Mouse (Mus musculus) CH12.LX (cell line): ENCODE measurements at regions not wholly inside any gene's neighbourhood (a gene's known extent, or its start where the extent isn't known, plus 50 kb on each side); places are given as distances from the start of the nearest gene placed in this dataset.

Experiments used
- DNase-seq: peaks from one replicate; pipeline ENCODE4 v3.0.0-alpha.2; 2013; ENCODE audit errors: extremely low read depth
- H3K27ac ChIP-seq: 2 replicates; pipeline ENCODE4 v1.5.1; 2012; ENCODE audit warnings: low read depth, mild to moderate bottlenecking, control low read depth, moderate library complexity; ENCODE audit not compliant: insufficient read depth
- H3K27me3 ChIP-seq: replicated peaks from 2 replicates; pipeline ENCODE3; 2012; ENCODE audit warnings: inconsistent platforms
- H3K36me3 ChIP-seq, 2 experiments: replicated peaks in 1 of 2; 2 replicates each; pipeline versions ENCODE3 to v1.6.1; 2012; ENCODE audit warnings: inconsistent platforms in 1 of 2, low read length in 1 of 2, mild to moderate bottlenecking in 1 of 2, mixed read lengths in 1 of 2, moderate library complexity in 1 of 2; ENCODE audit not compliant: control insufficient read depth in 1 of 2, insufficient read depth in 1 of 2
- H3K4me1 ChIP-seq, 2 experiments: 2 replicates each; pipeline ENCODE4 v1.6.1; 2012; ENCODE audit warnings: inconsistent platforms in 1 of 2, moderate library complexity in 1 of 2; ENCODE audit not compliant: insufficient read depth in 2 of 2, control insufficient read depth in 1 of 2
- H3K4me2 ChIP-seq: 2 replicates; pipeline ENCODE4 v1.6.1; 2012; ENCODE audit warnings: low read depth, mild to moderate bottlenecking, control low read depth; ENCODE audit not compliant: poor library complexity, insufficient read depth, severe bottlenecking
- H3K4me3 ChIP-seq, 3 experiments: fragments of 150-350 bp in 1 of 3; sonication (generic) in 1 of 3; replicated peaks in 1 of 3; 2 replicates each; pipeline versions ENCODE3 to v1.5.1; 2011 to 2012; ENCODE audit warnings: low read depth in 2 of 3, low read length in 2 of 3, mild to moderate bottlenecking in 2 of 3, moderate library complexity in 2 of 3, control low read depth in 1 of 3, improper control_type of control experiment in 1 of 3, inconsistent platforms in 1 of 3, mixed read lengths in 1 of 3; ENCODE audit not compliant: poor library complexity in 1 of 3
- H3K79me2 ChIP-seq: replicated peaks from 2 replicates; pipeline ENCODE4 v1.6.1; 2012; ENCODE audit warnings: mild to moderate bottlenecking, moderate library complexity; ENCODE audit not compliant: control insufficient read depth, poor library complexity, insufficient read depth, severe bottlenecking; ENCODE audit errors: extremely low read depth
- H3K9ac ChIP-seq: 2 replicates; pipeline ENCODE4 v1.6.1; 2012; ENCODE audit warnings: low read depth, mild to moderate bottlenecking, control low read depth, moderate library complexity; ENCODE audit not compliant: insufficient read depth
- H3K9me3 ChIP-seq: replicated peaks from 2 replicates; pipeline ENCODE3; 2012; ENCODE audit warnings: low read length, inconsistent platforms, mixed read lengths
- CHD1 ChIP-seq: IDR thresholded peaks from 2 replicates; pipeline ENCODE4 v1.6.1; 2012; ENCODE audit warnings: low read depth, low read length, improper control_type of control experiment, inconsistent platforms
- CHD2 ChIP-seq: IDR thresholded peaks from 2 replicates; pipeline ENCODE4 v1.6.1; 2011; ENCODE audit warnings: low read length, improper control_type of control experiment
- EP300 ChIP-seq: IDR thresholded peaks from 2 replicates; pipeline ENCODE4 v1.6.1; 2011; ENCODE audit warnings: low read length, improper control_type of control experiment
- GABPA ChIP-seq: IDR thresholded peaks from 2 replicates; pipeline ENCODE4 v1.6.1; 2012; ENCODE audit warnings: low read depth, low read length, improper control_type of control experiment, inconsistent platforms; ENCODE audit not compliant: insufficient replicate concordance
- JUN ChIP-seq: IDR thresholded peaks from 2 replicates; pipeline ENCODE4 v1.6.1; 2011; ENCODE audit warnings: low read depth, mild to moderate bottlenecking, low read length, improper control_type of control experiment, moderate library complexity; ENCODE audit not compliant: insufficient read depth
- MEF2A ChIP-seq: IDR thresholded peaks from 2 replicates; pipeline ENCODE4 v1.6.1; 2014; ENCODE audit warnings: low read depth, mild to moderate bottlenecking, inconsistent platforms, low read length, improper control_type of control experiment, borderline replicate concordance
- NELFE ChIP-seq: IDR thresholded peaks from 2 replicates; pipeline ENCODE4 v1.6.1; 2011; ENCODE audit warnings: low read depth, low read length, improper control_type of control experiment
- RAD21 ChIP-seq: IDR thresholded peaks from 2 replicates; pipeline ENCODE4 v1.6.1; 2011; ENCODE audit warnings: low read depth, mild to moderate bottlenecking, low read length, improper control_type of control experiment, moderate library complexity
- RCOR1 ChIP-seq: conservative IDR thresholded peaks from 2 replicates; pipeline ENCODE4 v1.6.1; 2012; ENCODE audit warnings: low read depth, mild to moderate bottlenecking, inconsistent platforms, low read length, improper control_type of control experiment
- SIN3A ChIP-seq: IDR thresholded peaks from 2 replicates; pipeline ENCODE4 v1.6.1; 2012; ENCODE audit warnings: low read length, improper control_type of control experiment, inconsistent platforms
- TBP ChIP-seq: conservative IDR thresholded peaks from 2 replicates; pipeline ENCODE4 v1.6.1; 2011; ENCODE audit warnings: low read depth, low read length, improper control_type of control experiment
- UBTF ChIP-seq: IDR thresholded peaks from 2 replicates; pipeline ENCODE4 v1.6.1; 2012; ENCODE audit warnings: low read depth, mild to moderate bottlenecking, inconsistent platforms, low read length, improper control_type of control experiment, moderate library complexity
- USF2 ChIP-seq: conservative IDR thresholded peaks from 2 replicates; pipeline ENCODE4 v1.6.1; 2011; ENCODE audit warnings: low read depth, low read length, improper control_type of control experiment
- ZNF384 ChIP-seq: IDR thresholded peaks from 2 replicates; pipeline ENCODE4 v1.6.1; 2012; ENCODE audit warnings: low read depth, low read length, improper control_type of control experiment, inconsistent platforms
- dilution Hi-C: fragments of 300-500 bp; cut with MboI; formaldehyde crosslinking; loops from 2 replicates; pipeline ENCODE4 v1.14.3; 2020; ENCODE audit warnings: low sequenced_read_pairs; ENCODE audit not compliant: extremely low pct_unique_long_range_greater_than_20kb, extremely low pct_ligation_motif_present
- in situ Hi-C: fragments of 300-500 bp; cut with MboI; formaldehyde crosslinking; loops from 3 replicates; pipeline ENCODE4 v1.14.3; 2019; ENCODE audit warnings: low sequenced_read_pairs, low pct_ligation_motif_present, low pct_unique_long_range_greater_than_20kb, mixed read lengths

DNA sequence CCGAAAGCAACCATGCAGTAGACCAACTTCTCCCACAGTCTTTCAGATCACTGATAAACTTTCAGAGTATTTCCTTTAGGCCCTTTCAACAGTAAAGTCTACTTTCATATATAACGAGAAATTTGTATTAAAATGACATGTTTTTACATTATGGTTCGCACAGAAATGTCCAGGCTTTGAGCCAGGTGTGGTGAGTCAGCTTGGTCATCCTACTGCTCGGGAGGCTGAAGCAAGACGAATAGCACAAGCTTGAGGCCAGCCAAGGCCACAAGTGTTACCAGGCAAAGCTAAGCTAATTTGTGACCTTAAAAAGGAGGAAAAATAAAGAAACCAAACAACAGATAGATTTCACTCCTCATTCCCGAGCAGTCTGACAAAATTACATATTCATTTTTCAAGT, 197.0 kb upstream of the Olfr1324 start:
- in situ Hi-C loops = loop anchor here (25.0 kb wide), 1 partner anchor 387 kb away; the partner anchor contains the start of gene Rap2c
- TF ChIP-seq MEF2A = no peak
- no peak for TF ChIP-seq TBP
- no peak for TF ChIP-seq JUN
- no peak for TF ChIP-seq CHD2
- TF ChIP-seq SIN3A = no peak
- TF ChIP-seq ZNF384 = no peak
- no peak for TF ChIP-seq USF2
- TF ChIP-seq CHD1 = no peak
- TF ChIP-seq GABPA = no peak
- no peak for TF ChIP-seq UBTF
- no peak for TF ChIP-seq EP300
- no peak for TF ChIP-seq NELFE
- no peak for TF ChIP-seq RAD21
- TF ChIP-seq RCOR1 = no peak
- no peak overlapping the region for H3K27ac ChIP-seq

DNA sequence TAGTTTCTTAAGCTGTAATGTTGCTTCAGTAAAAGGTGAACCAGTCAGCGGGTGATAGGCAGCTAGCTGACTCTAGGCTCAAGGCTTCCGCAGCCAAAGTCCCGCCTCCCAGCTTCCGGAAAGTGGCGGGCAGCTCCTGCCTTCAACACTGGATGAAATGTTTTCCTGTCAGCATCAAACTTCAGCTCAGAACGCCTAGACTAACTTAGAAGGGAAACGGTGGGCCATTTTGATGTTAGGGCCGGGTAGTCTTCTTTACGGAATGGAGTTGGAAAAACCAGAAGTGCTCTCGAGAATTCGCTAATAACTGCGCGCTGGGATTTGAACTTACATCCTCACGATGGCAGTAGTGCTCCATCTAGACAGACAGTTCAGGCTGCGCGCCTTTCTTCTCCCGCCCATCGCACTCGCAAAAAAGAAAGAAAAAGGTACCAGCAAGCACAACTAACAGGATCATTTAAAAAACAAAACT, 194.7 kb upstream of the Olfr1324 start:
- H3K36me3 ChIP-seq = peaks cover 0 to 17% of the 10 kb centered on the region in 2 experiments
- in situ Hi-C loops = no loop called here
- no peak overlapping the region for H3K4me3 ChIP-seq

More for the DNA sequence above, 197.0 kb upstream of the Olfr1324 start:
- H3K79me2 ChIP-seq = no peaks in the 10 kb centered on the region
- H3K4me2 ChIP-seq = no peak overlapping the region
- no peak overlapping the region for H3K4me3 ChIP-seq
- peaks cover 7 to 28% of the 10 kb centered on the region in 2 experiments for H3K36me3 ChIP-seq
- no peaks in the 10 kb centered on the region for H3K9me3 ChIP-seq
- no peak for DNase-seq
- dilution Hi-C loops = no loop called here
- peaks cover 0 to 8% of the 10 kb centered on the region in 2 experiments; a peak in 3 of 4 replicates for H3K4me1 ChIP-seq
- no peak overlapping the region for H3K9ac ChIP-seq
- no peaks in the 10 kb centered on the region for H3K27me3 ChIP-seq

More for the DNA sequence above, 194.7 kb upstream of the Olfr1324 start:
- dilution Hi-C loops = no loop called here
- Histone ChIP-seq H3K27ac (no peak overlapping the region), H3K4me1 (peaks cover 0 to 9% of the 10 kb centered on the region in 2 experiments; a peak in 2 of 4 replicates), H3K27me3 (no peaks in the 10 kb centered on the region), H3K79me2 (no peaks in the 10 kb centered on the region), H3K9me3 (no peaks in the 10 kb centered on the region), H3K4me2 (no peak overlapping the region), H3K9ac (no peak overlapping the region)
- no peak for DNase-seq
- TF ChIP-seq EP300 (no peak), ZNF384 (peak; percentile 28; the same call in 1 of the 2 replicates), USF2 (no peak)
